Mouse (Mus musculus): Measurements from ENCODE around the gene Stat2. TPM values are rescaled to one million over a fixed set of nuclear protein-coding genes. Genes with fewer than 3 reads are reported as not detected.
A peak's percentile ranks its signal among the peaks of the same experiment; 100 is the strongest.
"Not testable (repeated sequence)": the region's sequence is repeated elsewhere in the genome, so short reads cannot be mapped to it uniquely, and the experiment has no call there.

Stat2 gene
- total RNA-seq, 4 experiments from 2014 or later, result 26.8 to 38.6 (median 28.2) TPM

GRCm38 (mm10) chr10:128256328-128256727 lies 14.0 kb upstream of the Stat2 start:
- no peak for DNase-seq (ENCODE audit: low spot score in 2 of 2)

GRCm38 (mm10) chr10:128258953-128259352 lies 11.4 kb upstream of the Stat2 start:
- no peak for DNase-seq (ENCODE audit: low spot score in 2 of 2)

- no peak for DNase-seq (ENCODE audit: low spot score in 2 of 2)
Measured at GRCm38 (mm10) chr10:128259946-128260345, 10.4 kb upstream of the Stat2 start.

GRCm38 (mm10) chr10:128260376-128260775 lies 10.0 kb upstream of the Stat2 start:
- DNase-seq (ENCODE audit: low spot score in 2 of 2), result not testable (repeated sequence)

GRCm38 (mm10) chr10:128262300-128262699 lies 8.1 kb upstream of the Stat2 start:
- DNase-seq (ENCODE audit: low spot score in 2 of 2), result no peak

GRCm38 (mm10) chr10:128263393-128264310 lies 6.7 kb upstream of the Stat2 start:
- no peak for DNase-seq (ENCODE audit: low spot score in 2 of 2)

GRCm38 (mm10) chr10:128268371-128268770 lies 2.0 kb upstream of the Stat2 start, which contains the start of gene Apof:
Gene Apof (plus strand): TSS chr10:128268671.
- DNase-seq (ENCODE audit: low spot score in 2 of 2), result no peak

- no peak for DNase-seq (ENCODE audit: low spot score in 2 of 2)
Measured at GRCm38 (mm10) chr10:128269206-128269910, 1.0 kb upstream of the Stat2 start.

- DNase-seq (ENCODE audit: low spot score in 2 of 2), result no peak
Measured at GRCm38 (mm10) chr10:128270866-128271265, 507 bp downstream of the Stat2 start.

- no peak for DNase-seq (ENCODE audit: low spot score in 2 of 2)
Measured at GRCm38 (mm10) chr10:128271883-128272282, 1.5 kb downstream of the Stat2 start.

GRCm38 (mm10) chr10:128272819-128273439 lies 2.6 kb downstream of the Stat2 start:
- not testable (repeated sequence) for DNase-seq (ENCODE audit: low spot score in 2 of 2)

GRCm38 (mm10) chr10:128275374-128275773 lies 5.0 kb downstream of the Stat2 start:
- not testable (repeated sequence) for DNase-seq (ENCODE audit: low spot score in 2 of 2)

GRCm38 (mm10) chr10:128278158-128278557 lies 7.8 kb downstream of the Stat2 start:
- no peak for DNase-seq (ENCODE audit: low spot score in 2 of 2)

- DNase-seq (ENCODE audit: low spot score in 2 of 2), result no peak
Measured at GRCm38 (mm10) chr10:128280943-128281342, 10.6 kb downstream of the Stat2 start.

- no peak for DNase-seq (ENCODE audit: low spot score in 2 of 2)
Measured at GRCm38 (mm10) chr10:128281682-128282081, 11.3 kb downstream of the Stat2 start.

- DNase-seq (ENCODE audit: low spot score in 2 of 2), result no peak
Measured at GRCm38 (mm10) chr10:128282886-128283450, 12.6 kb downstream of the Stat2 start.

- peak in 1 of 2 experiments; percentile 48 for DNase-seq (ENCODE audit: low spot score in 2 of 2)
Measured at GRCm38 (mm10) chr10:128283604-128284579, 13.5 kb downstream of the Stat2 start.

- not testable (repeated sequence) for DNase-seq (ENCODE audit: low spot score in 2 of 2)
Measured at GRCm38 (mm10) chr10:128290594-128290993, 20.2 kb downstream of the Stat2 start.

- no peak for DNase-seq (ENCODE audit: low spot score in 2 of 2)
Measured at GRCm38 (mm10) chr10:128296370-128297090, 26.2 kb downstream of the Stat2 start.

- no peak for DNase-seq (ENCODE audit: low spot score in 2 of 2)
Measured at GRCm38 (mm10) chr10:128297221-128297620, 26.9 kb downstream of the Stat2 start.

Data from left cerebral cortex, adult 8-10 months (tissue).